In genomic region chr10:80262169-80262568, GRCm38 (mm10) we compare ENCODE assay signal across 9 mouse cellular contexts. TPM values are rescaled to one million over a fixed set of nuclear protein-coding genes. Genes with fewer than 3 reads are reported as not detected.
DNase-seq lines count a peak whose midpoint lies in the region; ATAC-seq lines count a peak whose summit lies in the region.
"Had no signal": no experiment of that assay in that cellular context is flagged by ENCODE, and none has a peak within 500 bp of the region (broad histone marks: within the 10 kb centered on the region; RNA-seq: fewer than 3 reads in every experiment).

No protein-coding gene starts in this region.

- peaks cover 84% of the 10 kb centered on the region for H3K4me1 ChIP-seq in megakaryocyte, embryonic 14.5 days
- peaks cover 33% of the 10 kb centered on the region for H3K4me1 ChIP-seq in intestine, embryonic 16.5 days (ENCODE audit: control insufficient read depth, insufficient read depth, low read length)
- H3K4me1 ChIP-seq in stomach, embryonic 16.5 days (ENCODE audit: control insufficient read depth, insufficient read depth, low read length): peaks cover 40% of the 10 kb centered on the region

- DNase-seq in cerebellum, adult 9-11 months: peak; percentile 59
- DNase-seq in cerebellum, postnatal 10 days: no peak
- DNase-seq in frontal cortex, adult 2 months (ENCODE audit: extremely low spot score in 1 of 2, low spot score in 1 of 2): no peak
- no peak for DNase-seq in layer of hippocampus, adult 9-10 months (ENCODE audit: low spot score)

- peaks cover 31% of the 10 kb centered on the region for H3K36me3 ChIP-seq in megakaryocyte, embryonic 14.5 days (replicated peaks; ENCODE audit: low read length)
- peaks cover 12% of the 10 kb centered on the region for H3K36me3 ChIP-seq in intestine, embryonic 16.5 days (ENCODE audit: control insufficient read depth, insufficient read depth, low read length)
- peaks cover 6% of the 10 kb centered on the region; the same call in 1 of the 2 replicates for H3K36me3 ChIP-seq in stomach, embryonic 16.5 days (ENCODE audit: control insufficient read depth, insufficient read depth, low read length)

- H3K9me3 ChIP-seq in megakaryocyte, embryonic 14.5 days: no peaks in the 10 kb centered on the region
- no peaks in the 10 kb centered on the region for H3K9me3 ChIP-seq in intestine, embryonic 16.5 days (ENCODE audit: control insufficient read depth, low read length)
- no peaks in the 10 kb centered on the region for H3K9me3 ChIP-seq in stomach, embryonic 16.5 days (replicated peaks; ENCODE audit: control insufficient read depth, low read length)

- peak overlapping the region; percentile 93 for H3K4me2 ChIP-seq in intestine, embryonic 16.5 days (ENCODE audit: low read depth, low read length)
- peak overlapping the region; percentile 82 for H3K4me2 ChIP-seq in stomach, embryonic 16.5 days (ENCODE audit: low read depth, low read length)

- H3K27ac ChIP-seq in intestine, embryonic 16.5 days (ENCODE audit: low read length): peak overlapping the region; percentile 98
- H3K27ac ChIP-seq in stomach, embryonic 16.5 days (ENCODE audit: low read length): peak overlapping the region; percentile 100

- H3K9ac ChIP-seq in intestine, embryonic 16.5 days (ENCODE audit: low read depth, low read length): peak overlapping the region; percentile 42; the same call in 1 of the 2 replicates
- H3K9ac ChIP-seq in stomach, embryonic 16.5 days (ENCODE audit: low read length): peak overlapping the region; percentile 32; the same call in 1 of the 2 replicates

- WGBS in intestine, embryonic 16.5 days: 71% methylated on average over 12 of the region's 12 CpGs
- 66% methylated on average over 12 of the region's 12 CpGs for WGBS in stomach, embryonic 16.5 days

- H3K27me3 ChIP-seq in megakaryocyte, embryonic 14.5 days (replicated peaks): no peaks in the 10 kb centered on the region
- H3K27me3 ChIP-seq in intestine, embryonic 16.5 days (replicated peaks; ENCODE audit: control insufficient read depth, insufficient read depth, low read length): no peaks in the 10 kb centered on the region
- no peaks in the 10 kb centered on the region for H3K27me3 ChIP-seq in stomach, embryonic 16.5 days (ENCODE audit: control insufficient read depth, insufficient read depth, low read length)

- peak overlapping the region; percentile 86 for H3K4me3 ChIP-seq in megakaryocyte, embryonic 14.5 days (replicated peaks)
- peak overlapping the region; percentile 61 for H3K4me3 ChIP-seq in intestine, embryonic 16.5 days (ENCODE audit: low read length)
- peak overlapping the region; percentile 54 for H3K4me3 ChIP-seq in stomach, embryonic 16.5 days (replicated peaks; ENCODE audit: low read length)

- no peak for ATAC-seq in megakaryocyte, adult 5-6 weeks (ENCODE audit: poor library complexity, severe bottlenecking)
- ATAC-seq in intestine, embryonic 16.5 days: no peak
- ATAC-seq in stomach, embryonic 16.5 days (ENCODE audit: insufficient read depth, low FRiP score): no peak

RNA-seq across cellular contexts. Expression of gene Dazap1, which starts 0.9 kb away (rescaled TPM):
- 384 and 552 TPM in 2 replicates for polyA plus RNA-seq in megakaryocyte, embryonic 14.5 days (2012; ENCODE audit: insufficient read depth, low replicate concordance)
- 39.0 and 41.4 TPM in 2 replicates for total RNA-seq in megakaryocyte, adult 5-6 weeks (2015)
- total RNA-seq in megakaryocyte, adult 5-6 weeks (2017): 187 and 200 TPM in 2 replicates
- polyA plus RNA-seq in intestine, embryonic 16.5 days (2015; fragmentation: Nextera tagmentation; extraction: Ambion mirVana): 36.8 and 37.6 TPM in 2 replicates
- 35.8 and 43.9 TPM in 2 replicates for polyA plus RNA-seq in stomach, embryonic 16.5 days (2015; fragmentation: Nextera tagmentation; extraction: Ambion mirVana)
- 76.6 and 86.3 TPM in 2 replicates for polyA plus RNA-seq in frontal cortex, adult 2 months (2012; rRNA removed)

RNA-seq across cellular contexts. Expression of gene Gamt, which starts 1.4 kb away (rescaled TPM):
- polyA plus RNA-seq in megakaryocyte, embryonic 14.5 days (2012; ENCODE audit: insufficient read depth, low replicate concordance): 3.2 and 11.3 TPM in 2 replicates
- total RNA-seq in megakaryocyte, adult 5-6 weeks (2015): 6.3 and 6.7 TPM in 2 replicates
- 4.4 and 10.2 TPM in 2 replicates for total RNA-seq in megakaryocyte, adult 5-6 weeks (2017)
- 91.0 and 106 TPM in 2 replicates for polyA plus RNA-seq in intestine, embryonic 16.5 days (2015; fragmentation: Nextera tagmentation; extraction: Ambion mirVana)
- 92.0 and 115 TPM in 2 replicates for polyA plus RNA-seq in stomach, embryonic 16.5 days (2015; fragmentation: Nextera tagmentation; extraction: Ambion mirVana)
- polyA plus RNA-seq in frontal cortex, adult 2 months (2012; rRNA removed): 29.1 and 31.9 TPM in 2 replicates

RNA-seq across cellular contexts. Expression of gene Ndufs7, which starts 13.2 kb away (rescaled TPM):
- polyA plus RNA-seq in megakaryocyte, embryonic 14.5 days (2012; ENCODE audit: insufficient read depth, low replicate concordance): 226 and 551 TPM in 2 replicates
- 113 and 114 TPM in 2 replicates for total RNA-seq in megakaryocyte, adult 5-6 weeks (2015)
- 84.8 and 86.1 TPM in 2 replicates for total RNA-seq in megakaryocyte, adult 5-6 weeks (2017)
- 604 and 616 TPM in 2 replicates for polyA plus RNA-seq in intestine, embryonic 16.5 days (2015; fragmentation: Nextera tagmentation; extraction: Ambion mirVana)
- polyA plus RNA-seq in stomach, embryonic 16.5 days (2015; fragmentation: Nextera tagmentation; extraction: Ambion mirVana): 340 and 344 TPM in 2 replicates
- polyA plus RNA-seq in frontal cortex, adult 2 months (2012; rRNA removed): 380 and 448 TPM in 2 replicates

RNA-seq across cellular contexts. Expression of gene Rps15, which starts 30.1 kb away (rescaled TPM):
- 7,349 and 10,126 TPM in 2 replicates for polyA plus RNA-seq in megakaryocyte, embryonic 14.5 days (2012; ENCODE audit: insufficient read depth, low replicate concordance)
- 1,580 and 1,599 TPM in 2 replicates for total RNA-seq in megakaryocyte, adult 5-6 weeks (2015)
- total RNA-seq in megakaryocyte, adult 5-6 weeks (2017): 1,732 and 1,915 TPM in 2 replicates
- polyA plus RNA-seq in intestine, embryonic 16.5 days (2015; fragmentation: Nextera tagmentation; extraction: Ambion mirVana): 894 and 922 TPM in 2 replicates
- 807 and 821 TPM in 2 replicates for polyA plus RNA-seq in stomach, embryonic 16.5 days (2015; fragmentation: Nextera tagmentation; extraction: Ambion mirVana)
- 2,217 and 2,507 TPM in 2 replicates for polyA plus RNA-seq in frontal cortex, adult 2 months (2012; rRNA removed)

RNA-seq across cellular contexts. Expression of gene Apc2, which starts 33.6 kb away (rescaled TPM):
- 0.92 and 4.5 TPM in 2 replicates for polyA plus RNA-seq in megakaryocyte, embryonic 14.5 days (2012; ENCODE audit: insufficient read depth, low replicate concordance)
- total RNA-seq in megakaryocyte, adult 5-6 weeks (2015): not detected in 2 replicates
- total RNA-seq in megakaryocyte, adult 5-6 weeks (2017): not detected in 2 replicates
- 2.4 and 3.1 TPM in 2 replicates for polyA plus RNA-seq in intestine, embryonic 16.5 days (2015; fragmentation: Nextera tagmentation; extraction: Ambion mirVana)
- polyA plus RNA-seq in stomach, embryonic 16.5 days (2015; fragmentation: Nextera tagmentation; extraction: Ambion mirVana): 3.3 and 4.3 TPM in 2 replicates
- 46.2 and 52.2 TPM in 2 replicates for polyA plus RNA-seq in frontal cortex, adult 2 months (2012; rRNA removed)
- total RNA-seq: granulocyte monocyte progenitor cell, adult 5-6 weeks had no signal
